Mouse (Mus musculus) right cerebral cortex, postnatal 10 days (tissue): ENCODE results near the gene Rap1a.

Source experiments
- DNase-seq, 2 experiments: peaks; one replicate each; pipeline ENCODE4 v3.0.0; 2021; ENCODE audit warnings: low spot score in 2 of 2

The Rap1a gene

DNA sequence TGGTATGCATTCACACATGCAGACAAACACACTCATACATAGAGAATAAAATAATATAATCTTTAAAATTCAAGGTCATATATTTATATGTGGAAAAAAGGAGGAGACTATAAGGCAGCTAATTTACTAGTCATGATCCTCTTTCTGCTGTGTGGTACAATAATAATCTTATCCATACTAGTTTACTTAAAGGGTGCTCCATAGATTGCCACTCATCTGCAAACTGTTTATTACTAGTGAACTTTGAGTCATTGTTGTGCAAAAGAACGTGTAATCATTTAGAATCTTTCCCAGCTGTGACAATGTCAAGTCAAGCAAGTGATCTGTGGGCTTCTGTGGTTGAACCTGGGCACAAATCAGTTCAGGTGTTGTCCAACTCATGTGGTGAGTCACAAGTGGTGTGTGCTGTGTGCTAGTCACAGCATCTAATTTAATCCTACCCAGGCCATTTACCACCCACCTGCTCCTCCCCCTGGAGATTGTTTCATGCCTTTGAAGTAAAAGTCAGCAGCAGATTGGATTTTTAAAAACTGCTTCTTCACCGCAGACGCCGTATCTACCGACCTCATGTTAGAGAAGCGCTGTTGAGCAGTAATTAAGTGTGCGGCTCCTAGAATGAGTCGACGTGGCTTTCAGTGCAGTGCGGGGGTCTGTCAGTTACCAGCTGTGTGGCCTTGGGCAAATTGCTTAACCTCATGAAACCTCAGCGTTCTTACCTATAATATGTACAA lies 5.5 kb upstream of the Rap1a start:
- DNase-seq: no peak

GRCm38 (mm10) chr3:105803600-105803999 lies 2.5 kb upstream of the Rap1a start:
- DNase-seq: no peak

GRCm38 (mm10) chr3:105800675-105801190 lies 403 bp downstream of the Rap1a start:
- peak; percentile 36 to 37 for DNase-seq

GRCm38 (mm10) chr3:105800156-105800674 lies 921 bp downstream of the Rap1a start:
- no peak for DNase-seq

GRCm38 (mm10) chr3:105799375-105799774 lies 1.8 kb downstream of the Rap1a start:
- DNase-seq: no peak

DNA sequence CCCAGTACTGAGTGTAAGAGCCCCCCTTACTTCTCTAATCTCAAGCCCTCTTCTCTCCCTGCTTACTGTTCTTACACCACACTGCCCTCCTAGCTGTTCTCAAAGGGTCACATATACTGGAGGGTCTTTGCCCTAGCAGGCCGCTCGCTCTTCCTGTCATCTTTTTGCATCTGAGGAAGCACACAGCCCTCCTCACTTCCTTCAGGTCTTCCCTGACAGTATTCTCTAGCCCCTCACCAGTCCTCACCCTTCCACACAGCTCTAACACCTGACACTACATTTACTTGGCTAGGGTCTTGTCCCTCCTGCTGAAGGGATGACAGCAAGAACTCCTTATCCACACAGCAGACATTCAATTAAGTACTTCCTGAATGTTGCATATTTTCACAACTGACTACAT lies 2.4 kb downstream of the Rap1a start:
- no peak for DNase-seq

DNA sequence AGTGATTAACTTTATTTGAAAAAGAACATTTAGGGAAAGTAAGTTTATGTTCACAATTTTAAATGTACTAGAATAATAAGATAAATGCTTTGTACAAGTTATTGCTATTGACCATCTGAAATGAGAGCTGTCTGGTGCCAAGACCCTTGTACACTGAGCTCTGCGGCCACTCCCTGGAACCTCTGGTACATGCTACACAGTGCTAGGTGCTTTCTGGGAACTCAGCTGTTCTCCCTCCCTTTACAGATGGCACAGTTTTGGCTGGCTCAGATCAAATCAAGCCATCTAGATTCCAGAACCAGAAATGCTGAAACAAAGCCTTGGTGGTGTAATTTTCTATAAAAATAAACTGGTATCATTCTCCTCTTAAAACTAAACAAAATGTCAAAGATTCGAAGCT lies 3.7 kb downstream of the Rap1a start:
- DNase-seq: no peak

DNA sequence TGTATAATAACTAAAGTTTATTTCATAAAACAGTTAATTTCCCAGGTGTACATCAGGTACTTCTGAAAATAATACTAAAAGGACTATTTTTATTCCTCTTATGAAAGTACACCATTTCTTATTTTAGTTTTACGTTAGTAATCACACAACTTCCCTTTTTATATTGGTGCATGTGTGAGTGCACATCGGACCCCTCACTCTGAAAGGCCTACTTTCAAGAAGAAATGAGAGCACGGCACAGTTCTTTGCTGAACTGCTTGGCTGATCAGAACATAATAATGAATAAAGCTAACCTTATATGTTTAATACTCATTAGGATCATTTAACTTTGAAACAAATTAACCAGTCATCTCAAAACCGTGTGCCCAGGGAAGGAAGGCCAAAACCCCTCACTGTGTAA lies 4.4 kb downstream of the Rap1a start:
- no peak for DNase-seq

DNA sequence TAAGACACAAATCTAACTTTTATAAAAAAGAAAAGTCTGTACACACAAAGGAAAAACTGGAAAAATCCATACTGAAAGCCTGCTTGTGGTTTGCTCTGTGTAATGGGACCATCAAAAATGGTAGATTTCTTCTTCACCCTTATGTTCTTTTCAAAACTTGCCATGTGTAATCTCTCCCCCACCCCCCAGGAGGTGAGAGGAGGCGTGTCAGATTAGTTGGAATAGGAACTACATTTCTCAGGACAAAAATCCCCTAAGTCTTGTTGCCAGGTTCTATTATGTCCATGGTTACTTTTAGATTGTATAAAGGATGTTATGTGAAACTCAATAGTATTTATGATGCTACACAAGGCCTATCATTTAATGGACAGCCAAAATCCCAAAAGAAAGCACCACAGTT lies 6.8 kb downstream of the Rap1a start:
- DNase-seq: no peak

GRCm38 (mm10) chr3:105792309-105792708 lies 8.8 kb downstream of the Rap1a start:
- no peak for DNase-seq

GRCm38 (mm10) chr3:105791129-105791528 lies 10.0 kb downstream of the Rap1a start:
- DNase-seq: no peak

DNA sequence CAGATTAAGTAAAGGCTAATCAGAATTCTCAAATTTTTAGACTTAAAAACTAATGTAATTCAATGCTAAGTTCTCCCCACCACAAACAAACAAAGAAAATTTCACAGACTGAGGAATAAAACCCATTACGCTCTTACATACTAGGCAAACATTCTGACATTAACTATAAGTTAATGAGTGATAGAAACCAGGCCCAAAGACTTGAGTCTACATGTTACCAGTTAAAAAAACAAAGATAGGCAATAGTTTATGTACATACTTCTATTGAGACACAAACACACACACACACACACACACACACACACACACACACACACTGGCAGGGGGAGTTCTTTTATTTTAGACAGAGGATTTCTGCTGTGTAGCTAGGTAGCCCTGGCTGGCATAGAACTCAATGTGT lies 10.8 kb downstream of the Rap1a start:
- DNase-seq: no peak

GRCm38 (mm10) chr3:105789776-105790175 lies 11.4 kb downstream of the Rap1a start:
- no peak for DNase-seq

DNA sequence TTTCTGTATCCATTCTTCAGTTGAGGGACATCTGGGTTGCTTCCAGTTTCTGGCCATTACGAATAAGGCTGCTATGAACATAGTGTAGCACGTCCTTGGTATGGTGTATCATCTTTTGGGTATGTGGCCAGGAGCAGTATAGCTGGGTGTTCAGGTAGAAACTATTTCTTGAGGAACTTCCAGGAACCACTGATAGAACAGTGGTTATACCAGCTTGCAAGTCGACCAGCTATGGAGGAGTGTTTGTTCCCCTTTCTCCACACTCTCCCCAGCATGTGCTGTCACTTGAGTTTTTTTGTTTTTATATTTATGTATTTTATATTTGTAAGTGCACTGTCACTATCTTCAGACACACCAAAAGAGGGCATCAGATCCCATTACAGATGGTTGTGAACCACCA lies 13.8 kb downstream of the Rap1a start:
- no peak for DNase-seq

- DNase-seq: no peak
Observed at GRCm38 (mm10) chr3:105785865-105786264, 15.3 kb downstream of the Rap1a start.

DNA sequence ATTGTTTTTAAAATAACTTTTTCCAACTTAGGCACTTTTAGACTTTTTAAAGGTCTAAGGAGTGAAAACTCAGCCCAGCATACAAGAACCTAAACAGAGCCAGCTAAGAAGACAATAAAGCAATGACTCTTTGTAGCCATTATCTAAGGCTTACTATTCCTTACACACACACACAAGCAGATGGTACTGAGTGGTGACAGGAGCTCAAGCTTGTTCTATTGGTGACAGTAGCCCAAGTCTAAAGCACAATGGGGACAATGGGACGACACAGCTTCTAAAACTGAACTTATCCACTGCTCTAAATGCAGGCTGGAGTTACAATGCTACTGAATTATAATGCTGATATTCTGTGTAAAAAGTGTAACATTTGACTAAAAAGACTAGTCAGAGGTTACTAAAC lies 17.3 kb downstream of the Rap1a start:
- DNase-seq: no peak

DNA sequence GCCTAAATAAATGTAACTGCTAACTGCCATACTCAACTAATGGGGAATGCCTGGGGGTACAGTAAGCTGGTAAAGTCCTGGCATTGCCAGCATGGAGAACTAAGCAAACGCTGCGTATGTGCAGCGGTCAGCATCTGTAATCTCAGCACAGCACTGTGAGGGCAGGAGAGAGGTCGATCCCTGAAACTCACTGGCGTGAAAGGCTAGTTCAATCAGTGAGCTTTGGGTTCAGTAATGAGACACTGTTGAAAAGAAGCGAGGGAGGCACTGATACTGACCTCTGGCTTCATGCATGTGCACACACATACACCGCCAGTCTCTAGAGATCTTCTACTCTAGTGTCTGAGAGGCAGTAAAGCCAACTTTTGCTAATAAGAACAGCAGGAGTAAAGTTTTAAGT lies 18.7 kb downstream of the Rap1a start:
- DNase-seq: no peak

DNA sequence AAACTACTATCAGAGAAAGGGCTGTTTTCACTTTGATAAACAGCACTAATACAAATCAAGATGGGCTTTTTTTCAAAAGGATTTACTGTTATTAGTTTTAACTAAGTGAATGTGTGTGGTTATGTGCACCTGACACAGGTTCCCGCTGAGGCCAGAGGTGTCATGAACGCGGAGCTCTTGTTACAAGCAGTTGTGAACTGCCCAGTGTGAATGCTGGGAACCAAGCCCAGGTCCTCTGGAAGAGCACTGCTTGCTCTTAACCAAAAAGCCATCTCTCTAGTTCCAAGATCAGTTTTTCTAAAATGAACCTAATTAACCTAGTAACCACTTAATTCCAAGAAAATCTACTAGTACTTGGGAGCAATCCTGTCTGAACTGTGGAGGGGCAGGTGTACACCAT lies 23.1 kb downstream of the Rap1a start:
- DNase-seq: no peak

- DNase-seq: no peak
Observed at GRCm38 (mm10) chr3:105774496-105774895, 26.6 kb downstream of the Rap1a start.

- DNase-seq: no peak
Observed at GRCm38 (mm10) chr3:105771534-105771933, 29.6 kb downstream of the Rap1a start.

DNA sequence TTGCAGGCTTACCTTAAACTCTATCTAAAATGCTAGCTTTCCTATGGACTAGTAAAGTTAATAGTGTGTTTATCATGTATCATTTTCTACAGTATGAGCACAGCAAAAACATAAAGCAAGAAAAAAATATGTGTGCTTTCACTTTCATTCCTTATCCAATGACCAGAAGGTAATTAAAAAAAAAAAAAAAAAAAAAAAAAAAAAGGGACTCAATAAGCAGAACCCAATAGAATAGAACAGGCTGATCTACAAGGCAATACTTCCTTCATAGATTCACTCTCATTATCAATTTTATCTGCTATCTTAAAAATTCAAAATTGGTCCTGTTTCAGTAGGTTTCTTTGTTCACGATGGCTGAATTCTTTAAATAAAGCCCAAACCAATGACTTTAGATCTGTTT lies 30.3 kb downstream of the Rap1a start:
- no peak for DNase-seq

DNA sequence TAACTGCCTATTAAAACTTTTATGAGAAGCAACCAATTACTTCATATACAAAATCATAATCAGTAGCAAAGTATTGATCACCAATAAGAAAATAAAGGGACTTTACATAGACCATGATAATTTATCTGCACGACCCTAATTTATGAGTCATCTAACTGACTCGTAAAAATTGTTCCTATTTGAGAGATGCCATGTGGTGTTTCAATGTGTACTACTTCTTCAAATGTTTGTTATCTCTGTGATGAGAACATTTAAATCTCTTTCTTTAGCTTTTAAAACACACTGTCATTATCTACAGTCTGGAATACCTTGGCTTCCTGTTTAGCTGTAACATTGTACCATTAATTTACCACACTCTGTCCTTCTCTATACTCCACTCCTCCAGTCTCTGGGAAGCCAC lies 31.8 kb downstream of the Rap1a start:
- no peak for DNase-seq

DNA sequence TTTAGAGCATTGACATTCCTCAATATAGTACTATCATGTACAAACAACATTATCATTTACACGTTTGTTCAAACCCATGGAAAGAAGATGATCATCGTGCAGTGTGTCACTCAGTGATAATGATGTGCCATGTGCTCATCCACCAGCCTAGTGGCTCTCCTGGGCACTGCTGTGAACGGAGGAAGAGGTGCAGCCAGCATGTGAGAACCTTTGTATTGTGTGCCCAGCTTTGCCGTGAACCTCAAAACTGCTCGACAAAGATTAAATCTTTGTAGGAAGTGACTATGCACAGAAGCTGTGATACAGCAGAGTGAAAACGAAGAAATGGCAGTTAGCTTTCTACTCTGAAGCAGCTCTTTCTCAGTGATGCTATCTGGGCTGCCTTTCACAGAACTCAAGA lies 32.6 kb downstream of the Rap1a start:
- DNase-seq: no peak
